Mouse (Mus musculus): ENCODE data around the gene Cd320.
"Not testable (repeated sequence)": the region's sequence is repeated elsewhere in the genome, so short reads cannot be mapped to it uniquely, and the experiment has no call there.

Gene Cd320

DNA sequence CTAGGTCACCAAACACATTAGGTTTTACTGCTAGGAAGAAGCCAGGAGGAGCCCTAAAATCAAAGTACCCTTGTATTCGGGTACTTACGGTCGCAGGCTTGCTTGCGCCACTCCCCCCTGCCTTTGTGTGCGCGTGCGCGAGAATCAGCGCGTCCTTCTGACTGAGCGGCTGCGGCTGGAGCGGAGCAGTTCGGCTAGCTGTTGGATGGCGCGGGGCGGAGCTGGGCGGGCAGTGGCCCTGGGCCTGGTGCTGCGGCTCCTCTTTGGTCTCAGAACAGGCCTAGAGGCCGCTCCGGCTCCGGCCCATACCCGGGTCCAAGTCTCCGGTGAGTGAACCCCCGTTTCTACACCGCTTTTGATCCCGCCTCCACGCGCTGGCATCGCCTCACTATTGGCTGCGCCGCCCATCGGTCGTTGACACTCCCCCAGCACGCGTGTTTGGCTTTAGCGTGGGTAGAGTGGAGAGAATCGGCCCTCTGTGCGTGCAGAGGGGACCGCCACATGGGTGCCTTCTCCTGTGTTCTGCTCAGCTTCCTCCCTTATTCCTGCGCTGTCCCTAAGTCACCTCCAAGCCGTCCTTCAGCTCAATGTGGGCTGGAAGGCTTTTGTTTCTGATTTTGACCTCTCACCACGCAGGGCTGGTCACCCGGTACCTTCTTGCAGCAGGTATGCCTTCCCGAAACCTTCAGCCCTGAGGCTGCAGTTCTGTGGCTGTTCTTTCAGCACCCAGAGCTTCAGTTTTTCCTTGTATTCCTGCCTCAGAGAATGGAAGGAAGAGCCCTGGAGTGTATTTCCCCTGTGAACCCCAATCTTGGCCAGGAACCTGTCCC is at the start of gene Cd320:
Gene Cd320, plus strand, starts transcription at position 126 of the 830 bp plus-strand sequence.
- DNase-seq: peak; percentile 82 to 91

DNA sequence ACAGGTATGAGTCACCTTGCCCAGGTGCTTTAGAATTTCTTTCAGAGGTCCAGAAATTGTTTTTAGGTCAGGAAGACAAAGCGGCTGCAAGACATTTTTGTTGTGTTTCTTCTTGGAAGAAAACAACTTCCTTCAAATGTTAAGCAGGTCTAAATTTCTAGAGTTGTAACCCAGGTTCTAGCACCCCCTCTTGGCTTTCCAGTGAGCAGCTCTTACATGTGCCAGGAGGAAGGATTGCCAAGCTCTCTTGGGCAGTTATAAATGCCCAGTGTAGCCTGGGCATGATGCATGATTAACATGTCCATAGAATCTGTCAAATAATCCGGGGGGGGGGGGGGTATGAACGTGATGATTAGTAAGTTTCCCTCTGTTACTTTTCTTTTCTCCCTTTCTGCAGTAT is 44.6 kb upstream of the Cd320 start:
- DNase-seq: no peak

- DNase-seq: no peak
These were observed 43.6 kb upstream of the Cd320 start for GRCm38 (mm10) chr17:33799277-33799676.

DNA sequence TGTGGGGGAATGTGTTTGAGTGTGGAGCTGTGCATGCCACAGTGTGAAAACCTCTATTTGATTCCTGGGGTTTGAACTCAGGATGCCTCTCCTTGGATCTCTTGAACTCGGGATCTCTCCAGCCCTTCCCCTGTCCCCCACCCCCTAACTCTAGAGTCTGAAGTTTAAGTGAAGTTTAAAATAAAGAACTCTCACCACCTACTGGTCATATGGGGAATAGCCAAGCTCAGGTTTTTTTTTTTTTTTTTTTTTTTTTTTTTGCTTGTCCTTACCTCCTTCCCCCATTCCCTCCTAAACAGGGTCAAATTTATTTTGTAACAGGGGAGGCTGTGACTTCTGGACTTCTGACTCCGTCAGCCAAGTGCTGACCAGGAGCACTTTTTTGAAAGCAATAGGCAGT is 40.7 kb upstream of the Cd320 start:
- no peak for DNase-seq

GRCm38 (mm10) chr17:33804205-33804604 is 38.7 kb upstream of the Cd320 start:
- DNase-seq: no peak

GRCm38 (mm10) chr17:33804745-33805144 is 38.1 kb upstream of the Cd320 start:
- DNase-seq: no peak

GRCm38 (mm10) chr17:33807181-33807888 is 35.6 kb upstream of the Cd320 start:
- no peak for DNase-seq

GRCm38 (mm10) chr17:33808192-33808591 is 34.7 kb upstream of the Cd320 start:
- no peak for DNase-seq

- peak; percentile 56 to 74 for DNase-seq
These were observed 32.4 kb upstream of the Cd320 start, which contains the start of gene Kank3 for GRCm38 (mm10) chr17:33810334-33811141. Gene Kank3 (plus strand): TSS chr17:33810519.

DNA sequence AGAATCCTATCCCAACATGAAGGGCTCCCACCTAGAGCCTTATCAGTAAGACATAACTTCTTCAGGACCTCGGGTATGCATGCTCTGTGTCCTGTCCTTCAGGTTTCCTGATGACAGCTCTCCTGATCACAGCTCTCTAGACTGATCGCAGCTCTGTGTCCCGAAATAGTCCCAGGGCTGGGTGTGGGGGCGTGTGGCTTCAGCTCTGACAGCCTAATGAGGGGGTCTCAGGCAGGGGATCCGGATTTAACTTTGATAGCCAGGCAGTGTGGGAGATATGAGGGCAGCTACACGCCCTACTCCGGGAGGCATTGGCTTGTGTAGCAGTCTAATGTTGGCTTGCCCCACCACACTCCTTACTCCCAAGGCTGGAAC is 31.8 kb upstream of the Cd320 start:
- no peak for DNase-seq

DNA sequence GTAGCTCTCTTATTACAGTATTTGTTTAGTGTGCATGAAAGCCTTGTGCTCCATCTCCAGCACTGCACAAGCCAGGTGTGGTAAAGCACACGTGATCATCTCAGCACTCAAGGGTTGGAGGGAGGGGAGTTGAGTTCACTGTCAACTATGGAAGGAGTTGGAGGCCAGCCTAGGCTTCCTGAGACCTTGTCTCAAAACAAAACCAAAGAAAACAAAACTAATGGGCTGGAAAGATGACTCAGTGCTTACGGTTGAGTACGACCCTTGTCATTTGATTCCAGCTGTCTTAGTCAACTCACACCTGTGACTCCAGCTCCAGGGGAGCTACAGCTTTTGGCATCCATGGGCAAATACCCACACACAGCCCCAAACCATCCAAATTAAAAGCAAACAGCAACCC is 30.4 kb upstream of the Cd320 start:
- no peak for DNase-seq

DNA sequence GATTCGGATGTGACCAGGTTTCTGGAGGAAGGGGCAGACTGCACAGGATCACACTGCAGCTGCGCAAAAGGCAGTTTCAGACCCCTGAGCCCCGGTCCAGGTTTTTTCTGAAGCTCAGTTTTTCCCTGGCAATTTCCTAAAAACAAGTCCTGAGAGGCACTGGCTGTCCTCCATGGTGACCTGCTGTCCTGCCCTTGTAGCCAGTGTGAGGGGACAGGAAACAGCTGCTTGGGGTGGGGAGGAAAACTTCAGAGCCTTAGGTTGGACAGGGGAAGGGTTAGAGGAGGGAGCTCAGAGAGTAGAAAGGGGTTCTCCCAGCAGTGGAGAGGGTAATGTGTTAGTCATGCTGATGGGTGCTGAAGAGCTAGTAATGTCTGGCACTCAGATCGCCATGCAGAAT is 29.9 kb upstream of the Cd320 start:
- no peak for DNase-seq

- DNase-seq: no peak
These were observed 27.5 kb upstream of the Cd320 start for GRCm38 (mm10) chr17:33815399-33815798.

GRCm38 (mm10) chr17:33816612-33817011 is 26.3 kb upstream of the Cd320 start:
- no peak for DNase-seq

DNA sequence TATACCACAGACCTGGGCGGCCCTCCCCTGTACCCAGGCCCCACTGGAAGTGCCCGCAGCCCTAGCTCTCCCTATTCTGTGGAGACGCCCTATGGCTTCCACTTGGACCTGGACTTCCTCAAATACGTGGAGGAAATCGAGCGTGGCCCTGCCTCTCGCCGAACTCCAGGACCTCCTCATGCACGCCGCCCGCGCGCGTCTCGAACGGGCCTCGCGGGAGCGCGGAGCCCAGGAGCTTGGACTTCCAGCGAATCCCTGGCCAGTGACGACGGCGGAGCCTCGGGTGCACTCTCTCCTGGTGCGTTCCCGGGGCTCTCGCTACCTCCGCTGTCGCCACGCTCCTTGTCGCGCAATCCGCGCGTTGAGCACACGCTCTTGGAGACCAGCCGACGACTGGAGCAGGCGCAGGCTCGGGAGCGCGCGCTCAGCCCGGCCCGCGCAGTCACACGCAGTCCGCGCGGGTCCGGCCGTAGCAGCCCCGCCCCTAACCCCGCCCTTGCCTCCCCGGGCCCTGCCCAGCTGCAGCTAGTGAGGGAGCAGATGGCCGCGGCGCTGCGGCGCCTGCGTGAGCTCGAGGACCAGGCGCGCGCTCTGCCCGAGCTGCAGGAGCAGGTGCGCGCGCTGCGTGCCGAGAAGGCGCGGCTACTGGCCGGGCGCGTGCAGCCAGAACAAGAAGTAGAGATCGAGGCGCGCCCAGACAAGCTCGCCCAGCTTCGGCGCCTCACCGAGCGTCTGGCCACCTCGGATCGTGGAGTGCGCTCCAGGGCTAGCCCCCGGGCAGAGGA is 25.5 kb upstream of the Cd320 start:
- DNase-seq: peak; percentile 71 to 76

DNA sequence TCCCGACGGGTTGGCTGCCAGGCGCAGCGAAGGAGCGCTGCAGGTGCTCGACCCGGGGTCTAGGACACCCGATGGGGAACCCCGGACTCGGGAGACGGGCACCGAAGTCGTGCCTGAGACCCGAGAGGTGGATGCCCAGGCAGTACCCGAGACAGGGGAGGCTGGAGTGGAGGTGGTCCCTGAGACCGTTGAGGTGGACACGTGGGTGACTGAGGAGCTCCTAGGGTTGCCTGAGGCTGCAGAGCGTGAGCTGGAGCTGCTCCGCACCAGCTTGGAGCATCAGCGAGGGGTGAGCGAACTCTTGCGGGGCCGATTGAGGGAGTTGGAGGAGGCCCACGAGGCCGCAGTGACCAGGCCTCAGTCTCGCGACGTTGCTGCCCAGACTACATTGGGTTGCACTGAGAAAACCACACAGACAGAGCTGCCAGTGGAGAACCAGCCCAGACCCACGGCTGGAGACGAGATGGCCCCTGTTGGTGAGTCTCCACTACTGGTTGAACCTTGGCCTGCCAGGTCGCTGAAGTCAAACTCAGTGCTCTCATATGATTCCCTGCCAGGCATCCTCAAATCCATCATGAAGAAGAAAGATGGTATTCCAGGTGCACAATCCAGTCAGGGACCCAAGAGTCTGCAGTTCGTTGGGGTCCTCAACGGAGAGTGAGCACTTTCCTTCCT is 24.8 kb upstream of the Cd320 start:
- DNase-seq: no peak

DNA sequence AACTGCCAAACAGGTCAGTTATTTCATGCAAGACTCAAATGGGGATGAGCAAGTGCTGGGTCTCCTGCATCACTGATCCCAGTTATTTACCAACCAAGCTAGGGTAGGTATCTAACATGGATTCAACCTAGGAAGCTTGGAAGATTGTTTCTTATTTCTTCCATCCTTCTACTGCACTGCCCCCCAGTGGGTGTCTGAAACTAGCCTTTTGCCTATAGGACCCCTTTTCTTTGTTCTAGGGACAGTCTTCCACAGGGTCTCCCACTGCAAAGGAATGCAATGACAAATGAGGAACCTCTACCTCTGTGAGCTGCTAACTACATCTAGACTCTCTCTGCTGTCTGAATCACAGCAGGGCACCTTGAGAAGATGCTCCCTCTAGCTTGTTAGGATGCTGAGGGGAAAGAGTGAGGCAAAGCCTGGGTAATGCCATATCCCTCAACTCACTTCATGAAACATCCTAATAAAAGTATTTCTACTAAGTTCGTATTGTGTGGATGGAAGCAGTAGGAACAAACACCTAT is 20.4 kb upstream of the Cd320 start:
- no peak for DNase-seq

- not testable (repeated sequence) for DNase-seq
These were observed 19.7 kb upstream of the Cd320 start for GRCm38 (mm10) chr17:33823171-33823570.

GRCm38 (mm10) chr17:33824084-33824996 is 18.6 kb upstream of the Cd320 start, which contains the start of the genes Rps28 and Ndufa7:
Gene Rps28 (minus strand): TSS chr17:33824562.
Gene Ndufa7 (plus strand): TSS chr17:33824572.
- peak; percentile 97 to 99 for DNase-seq

DNA sequence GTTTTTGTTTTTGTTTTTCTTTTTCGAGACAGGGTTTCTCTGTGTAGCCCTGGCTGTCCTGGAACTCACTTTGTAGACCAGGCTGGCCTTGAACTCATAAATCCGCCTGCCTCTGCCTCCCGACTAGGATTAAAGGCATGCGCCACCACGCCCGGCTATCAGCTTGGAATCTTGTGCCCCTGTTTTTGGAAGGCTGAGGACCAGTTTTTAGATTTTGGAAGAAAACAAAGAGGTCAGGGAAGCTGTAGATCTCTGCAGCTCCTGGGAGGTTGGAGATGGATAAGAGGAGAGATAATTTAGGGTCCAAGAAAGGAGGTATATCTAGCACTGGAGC is 17.9 kb upstream of the Cd320 start:
- DNase-seq: not testable (repeated sequence)
